Mouse (Mus musculus) hindbrain, embryonic 15.5 days (tissue): ENCODE data around the gene Nradd. TPM values are rescaled to one million over a fixed set of nuclear protein-coding genes. Genes with fewer than 3 reads are reported as not detected.

Experiments used
- ATAC-seq: fragments of 200-750 bp; cut with Nextera tagmentation; 2 replicates; pipeline ENCODE4 v1.8.0; 2017; ENCODE audit warnings: low read depth, moderate number of reproducible peaks, moderate TSS enrichment; ENCODE audit not compliant: low FRiP score
- H3K27ac ChIP-seq: fragments of 300-500 bp; sonication (generic); replicated peaks from 2 replicates; pipeline ENCODE4 v1.5.1; 2015; ENCODE audit warnings: mild to moderate bottlenecking, inconsistent platforms
- H3K27me3 ChIP-seq: fragments of 300-500 bp; sonication (generic); 2 replicates; pipeline ENCODE4 v1.6.1; 2015; ENCODE audit warnings: control low read depth, inconsistent platforms
- H3K36me3 ChIP-seq: fragments of 300-500 bp; sonication (generic); 2 replicates; pipeline ENCODE4 v1.6.1; 2015; ENCODE audit warnings: control low read depth, inconsistent platforms
- H3K4me1 ChIP-seq: fragments of 300-500 bp; sonication (generic); replicated peaks from 2 replicates; pipeline ENCODE4 v1.6.1; 2015; ENCODE audit warnings: control low read depth, inconsistent platforms
- H3K4me2 ChIP-seq: fragments of 300-500 bp; sonication (generic); 2 replicates; pipeline ENCODE4 v1.6.1; 2015; ENCODE audit warnings: moderate library complexity, mild to moderate bottlenecking, inconsistent platforms
- H3K4me3 ChIP-seq: fragments of 300-500 bp; sonication (generic); 2 replicates; pipeline ENCODE4 v1.5.1; 2015; ENCODE audit warnings: mild to moderate bottlenecking, inconsistent platforms
- H3K9ac ChIP-seq: fragments of 300-500 bp; sonication (generic); 2 replicates; pipeline ENCODE4 v1.6.1; 2015; ENCODE audit warnings: inconsistent platforms
- H3K9me3 ChIP-seq: fragments of 300-500 bp; sonication (generic); 2 replicates; pipeline ENCODE4 v1.6.1; 2016; ENCODE audit warnings: control low read depth, inconsistent platforms
- WGBS: fragments of 180-500 bp; shearing (Covaris S2); methylation state at CpG from one replicate; pipeline ENCODE4 v1.1.7; 2015; 5-methylcytosine and 5-hydroxymethylcytosine counted together
- polyA plus RNA-seq: library from polyadenylated mRNA; unstranded; fragments of >200 nt; fragmentation: Nextera tagmentation; extraction: Ambion mirVana; gene quantifications from 2 replicates; pipeline ENCODE4 v1.2.1, GENCODE M21; 2015

Gene Nradd
- polyA plus RNA-seq, 1 experiment from 2014 or later = 31.1 TPM

DNA sequence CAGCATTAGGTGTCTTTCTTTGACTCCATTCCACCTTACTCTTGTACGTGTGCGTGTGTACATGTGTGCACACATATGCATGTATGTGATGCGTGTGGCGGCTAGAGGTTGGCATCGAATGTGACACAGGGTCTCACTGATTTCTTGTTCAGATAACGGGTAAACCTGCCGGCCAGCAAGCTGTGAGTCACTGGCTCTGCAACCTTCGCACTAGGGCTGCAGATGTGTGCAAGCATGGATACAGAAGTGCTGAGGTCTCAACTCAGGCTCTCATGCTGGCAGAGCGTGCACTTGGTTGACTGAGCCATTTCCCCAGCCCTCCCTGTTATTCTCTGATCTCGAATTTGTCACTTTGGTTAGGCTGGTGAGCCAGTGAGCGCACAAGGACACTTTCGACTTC, 35.3 kb upstream of the Nradd start:
- WGBS = 92% methylated on average over 12 of the region's 12 CpGs

DNA sequence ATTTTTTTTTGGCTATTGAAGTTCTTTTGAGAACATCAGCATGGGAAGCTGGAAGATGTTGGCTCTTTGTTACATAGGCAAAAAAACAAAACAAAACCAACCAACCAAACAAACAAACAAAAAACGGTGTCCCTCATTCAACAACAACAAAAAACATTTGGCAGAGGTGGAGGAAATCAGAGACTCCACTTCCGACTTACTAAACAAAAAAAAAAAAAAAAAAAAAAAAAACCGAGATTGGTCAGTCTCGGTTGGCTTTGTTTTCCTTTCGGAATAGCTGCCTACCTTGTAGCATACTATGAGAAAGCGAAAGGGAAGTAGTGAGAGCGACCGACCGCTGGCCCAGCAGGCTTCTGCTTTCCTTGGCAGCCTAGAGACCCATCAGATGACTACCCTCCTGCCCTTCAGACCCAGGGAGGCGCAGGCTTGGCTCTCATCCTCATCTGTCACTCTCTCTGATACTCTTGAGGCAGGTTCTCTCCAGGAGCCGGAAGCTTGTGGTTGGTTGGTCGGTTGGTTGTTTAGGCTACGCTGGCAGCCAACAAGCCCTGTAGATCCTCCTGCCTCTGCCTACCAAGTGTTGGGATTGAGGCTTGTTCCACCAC, 33.3 kb upstream of the Nradd start:
- H3K9ac ChIP-seq = peak overlapping the region; percentile 69

More for the DNA sequence above, 35.3 kb upstream of the Nradd start:
- no peak overlapping the region for H3K9ac ChIP-seq
- no peak overlapping the region for H3K27ac ChIP-seq
- H3K4me1 ChIP-seq = peaks cover 21% of the 10 kb centered on the region
- ATAC-seq = no peak
- H3K4me2 ChIP-seq = no peak overlapping the region
- H3K4me3 ChIP-seq = no peak overlapping the region
- no peaks in the 10 kb centered on the region for H3K27me3 ChIP-seq
- no peaks in the 10 kb centered on the region for H3K9me3 ChIP-seq
- H3K36me3 ChIP-seq = no peaks in the 10 kb centered on the region

DNA sequence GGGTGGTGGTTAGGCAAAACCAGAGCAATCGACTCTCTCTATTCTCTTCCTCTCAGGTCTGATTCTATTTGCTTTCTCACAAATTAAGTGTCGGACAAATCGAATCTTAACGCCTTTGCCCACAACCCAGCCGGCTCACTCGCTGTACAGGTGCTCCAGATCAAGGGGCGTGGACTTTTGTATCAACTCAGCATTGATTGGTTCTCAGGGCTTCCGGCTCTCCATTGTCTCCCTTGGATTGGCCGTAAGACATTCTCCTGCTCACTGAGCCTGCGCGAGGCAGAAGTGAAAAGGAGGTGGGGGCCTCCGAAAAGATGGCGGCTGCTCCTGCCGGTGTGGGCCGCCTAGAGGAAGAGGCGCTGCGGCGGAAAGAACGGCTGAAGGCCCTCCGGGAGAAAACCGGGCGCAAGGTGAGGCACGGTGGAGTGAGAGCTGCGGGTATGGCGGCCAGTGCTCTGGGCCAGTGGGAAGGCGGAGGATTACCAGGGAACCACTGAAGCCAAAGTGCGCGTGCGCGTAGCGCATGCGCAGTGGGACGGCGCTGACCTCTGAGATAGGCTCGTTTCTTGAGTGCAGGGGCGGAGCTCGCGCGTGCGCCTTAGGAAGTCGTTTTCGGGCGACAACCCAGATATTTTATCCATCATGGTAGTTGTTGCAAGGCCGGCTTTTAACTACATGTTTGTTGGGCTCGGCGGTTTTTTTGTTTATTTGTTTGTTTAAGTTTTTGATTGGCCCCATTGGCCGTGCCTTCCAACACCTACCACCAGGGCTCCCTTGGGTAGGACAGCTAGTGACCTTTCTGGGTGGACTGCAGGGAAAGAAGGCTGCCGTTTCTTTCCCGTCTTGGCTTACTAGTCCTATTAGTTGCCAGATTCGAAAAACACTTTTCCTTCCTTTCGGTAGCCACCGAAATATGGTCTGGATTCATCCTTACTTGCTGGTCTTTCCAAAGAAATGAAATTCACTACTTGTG, 32.3 kb upstream of the Nradd start, which contains the start of gene Ccdc12:
Gene Ccdc12 (plus strand): TSS at position 255 of the 973 bp plus-strand sequence.
- Histone ChIP-seq H3K27me3 (peaks cover 8% of the 10 kb centered on the region; the same call in 1 of the 2 replicates), H3K4me3 (peak within 1 kb of the TSS; percentile 66), H3K9me3 (no peaks in the 10 kb centered on the region), H3K4me2 (peak within 1 kb of the TSS; percentile 68), H3K27ac (peak within 1 kb of the TSS; percentile 94), H3K9ac (peak within 1 kb of the TSS; percentile 69), H3K36me3 (no peaks in the 10 kb centered on the region), H3K4me1 (peaks cover 45% of the 10 kb centered on the region)
- WGBS = under 1% methylated on average over 52 of the region's 52 CpGs
- ATAC-seq = peak; percentile 96

More for the DNA sequence above, 33.3 kb upstream of the Nradd start:
- WGBS = 75% methylated on average over 13 of the region's 13 CpGs
- Histone ChIP-seq H3K4me3 (peak overlapping the region; percentile 66), H3K27me3 (peaks cover 5% of the 10 kb centered on the region; the same call in 1 of the 2 replicates), H3K9me3 (no peaks in the 10 kb centered on the region), H3K36me3 (no peaks in the 10 kb centered on the region), H3K4me2 (peak overlapping the region; percentile 68), H3K4me1 (peaks cover 39% of the 10 kb centered on the region), H3K27ac (peak overlapping the region; percentile 94)
- no peak for ATAC-seq

DNA sequence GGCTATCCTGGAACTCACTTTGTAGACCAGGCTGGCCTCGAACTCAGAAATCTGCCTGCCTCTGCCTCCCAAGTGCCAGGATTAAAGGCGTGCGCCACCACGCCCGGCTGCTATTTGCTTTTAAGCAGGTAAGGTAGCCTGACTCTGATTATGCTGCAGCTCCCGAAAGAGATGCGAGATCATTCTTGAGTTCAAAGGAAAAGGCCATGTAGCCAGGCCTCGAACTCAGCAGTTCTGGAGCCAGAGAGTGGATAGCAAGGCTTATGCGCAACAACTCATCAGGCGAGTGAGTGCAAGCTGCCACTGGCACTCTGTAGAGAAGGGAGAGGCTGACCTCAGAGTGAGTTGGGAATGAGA, 31.4 kb upstream of the Nradd start:
- Histone ChIP-seq H3K4me3 (peak overlapping the region; percentile 66), H3K36me3 (no peaks in the 10 kb centered on the region), H3K4me1 (peaks cover 46% of the 10 kb centered on the region), H3K4me2 (peak overlapping the region; percentile 68), H3K27ac (peak overlapping the region; percentile 94), H3K9me3 (no peaks in the 10 kb centered on the region), H3K9ac (peak overlapping the region; percentile 47), H3K27me3 (peaks cover 8% of the 10 kb centered on the region; the same call in 1 of the 2 replicates)
- no peak for ATAC-seq
- WGBS = 88% methylated on average over 10 of the region's 10 CpGs

DNA sequence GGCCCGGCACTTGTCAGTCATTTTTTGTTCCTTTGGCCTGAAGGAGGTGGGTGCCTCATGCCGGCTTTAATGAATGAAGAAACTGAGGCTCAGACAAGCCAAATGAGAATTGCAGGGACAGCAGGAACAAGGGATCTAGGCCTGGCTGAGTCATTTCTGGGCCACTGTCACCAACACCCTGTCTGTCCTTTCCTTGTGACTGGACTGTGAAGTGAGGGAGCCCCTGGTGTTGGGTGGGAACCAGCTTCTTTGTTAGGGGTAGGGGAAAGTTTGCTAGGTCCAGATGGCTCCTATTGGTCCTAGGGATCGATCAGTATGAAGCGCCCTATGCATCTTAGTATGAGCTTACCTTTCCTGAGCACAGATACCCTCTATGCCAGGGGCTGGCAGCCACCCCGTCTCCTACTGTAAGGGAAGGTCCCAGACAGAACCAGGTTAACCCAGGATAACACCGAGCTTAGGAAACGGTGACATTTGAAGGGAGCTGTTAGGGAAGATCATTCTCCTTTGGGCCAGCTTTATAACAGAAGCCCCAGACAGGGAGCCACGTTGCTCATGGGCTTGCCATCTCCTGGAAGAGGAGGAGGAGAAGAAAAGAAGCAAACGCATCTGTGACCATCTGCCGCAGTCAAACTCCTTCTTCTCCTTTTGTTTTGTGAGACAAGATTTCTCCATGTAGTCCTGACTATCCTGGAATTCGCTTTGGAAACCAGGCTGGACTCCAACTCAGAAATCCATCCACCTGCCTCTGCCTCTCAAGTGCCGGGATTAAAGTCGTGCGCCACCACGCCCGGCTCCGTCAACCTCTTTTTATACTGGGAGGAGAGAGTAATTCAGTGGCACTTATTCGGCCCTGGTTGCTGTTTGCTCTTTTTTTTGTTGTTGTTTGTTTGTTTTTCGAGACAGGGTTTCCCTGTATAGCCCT, 30.7 kb upstream of the Nradd start:
- 84% methylated on average over 19 of the region's 19 CpGs for WGBS
- H3K27ac ChIP-seq = no peak overlapping the region
- no peaks in the 10 kb centered on the region for H3K9me3 ChIP-seq
- ATAC-seq = no peak
- H3K4me2 ChIP-seq = peak overlapping the region; percentile 87
- peaks cover 8% of the 10 kb centered on the region; the same call in 1 of the 2 replicates for H3K27me3 ChIP-seq
- H3K36me3 ChIP-seq = no peaks in the 10 kb centered on the region
- H3K4me1 ChIP-seq = peaks cover 52% of the 10 kb centered on the region
- no peak overlapping the region for H3K9ac ChIP-seq
- peak overlapping the region; percentile 53 for H3K4me3 ChIP-seq

DNA sequence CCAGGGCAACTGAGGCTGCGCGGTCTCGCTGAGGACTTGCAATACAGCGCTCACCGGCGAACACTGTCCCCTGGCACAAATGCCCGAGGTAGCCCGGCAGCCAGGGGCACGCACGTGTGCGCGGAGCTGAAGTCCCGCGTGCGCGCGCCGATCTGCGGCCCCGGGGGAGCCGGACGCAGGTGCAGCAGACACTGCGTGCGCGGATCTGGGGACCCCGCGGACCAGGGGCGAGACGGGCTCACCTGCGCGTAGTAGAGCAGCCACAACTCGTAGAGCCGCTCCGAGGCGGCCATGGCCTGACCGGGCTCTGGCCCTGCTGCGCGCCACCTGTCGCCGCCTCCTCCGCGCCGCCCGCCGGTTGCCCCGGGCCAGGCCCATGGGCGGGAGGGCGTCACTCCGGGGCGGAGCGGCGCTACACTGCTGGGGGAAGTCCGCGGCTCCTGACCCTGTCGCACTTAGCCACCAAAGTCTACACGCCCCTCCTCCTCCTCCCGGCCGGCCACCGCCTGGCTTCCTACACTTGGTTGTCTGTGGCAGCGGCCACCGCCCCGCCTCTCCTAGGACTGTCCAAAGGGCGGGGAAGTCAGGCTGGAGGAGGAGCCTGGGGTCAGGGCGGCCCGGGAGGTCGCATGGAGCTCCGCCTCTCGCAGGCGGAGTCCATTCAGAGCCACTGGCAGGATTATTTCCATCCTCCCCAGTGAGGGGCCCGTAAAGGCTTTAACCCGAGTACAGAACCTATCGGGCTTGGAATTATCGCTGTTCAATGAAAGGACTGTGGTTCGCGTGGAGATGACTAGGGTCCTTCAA, 29.6 kb upstream of the Nradd start, which contains the start of gene Nbeal2:
Gene Nbeal2 (minus strand): TSS at position 507 of the 807 bp plus-strand sequence.
- peaks cover 8% of the 10 kb centered on the region; the same call in 1 of the 2 replicates for H3K27me3 ChIP-seq
- H3K27ac ChIP-seq = no peak within 1 kb of the TSS
- WGBS = under 1% methylated on average over 65 of the region's 75 CpGs
- H3K4me2 ChIP-seq = peak within 1 kb of the TSS; percentile 87
- peak within 1 kb of the TSS; percentile 68 for H3K9ac ChIP-seq
- no peaks in the 10 kb centered on the region for H3K9me3 ChIP-seq
- ATAC-seq = peak; percentile 62
- peaks cover 60% of the 10 kb centered on the region for H3K4me1 ChIP-seq
- H3K4me3 ChIP-seq = peak within 1 kb of the TSS; percentile 53
- no peaks in the 10 kb centered on the region for H3K36me3 ChIP-seq

DNA sequence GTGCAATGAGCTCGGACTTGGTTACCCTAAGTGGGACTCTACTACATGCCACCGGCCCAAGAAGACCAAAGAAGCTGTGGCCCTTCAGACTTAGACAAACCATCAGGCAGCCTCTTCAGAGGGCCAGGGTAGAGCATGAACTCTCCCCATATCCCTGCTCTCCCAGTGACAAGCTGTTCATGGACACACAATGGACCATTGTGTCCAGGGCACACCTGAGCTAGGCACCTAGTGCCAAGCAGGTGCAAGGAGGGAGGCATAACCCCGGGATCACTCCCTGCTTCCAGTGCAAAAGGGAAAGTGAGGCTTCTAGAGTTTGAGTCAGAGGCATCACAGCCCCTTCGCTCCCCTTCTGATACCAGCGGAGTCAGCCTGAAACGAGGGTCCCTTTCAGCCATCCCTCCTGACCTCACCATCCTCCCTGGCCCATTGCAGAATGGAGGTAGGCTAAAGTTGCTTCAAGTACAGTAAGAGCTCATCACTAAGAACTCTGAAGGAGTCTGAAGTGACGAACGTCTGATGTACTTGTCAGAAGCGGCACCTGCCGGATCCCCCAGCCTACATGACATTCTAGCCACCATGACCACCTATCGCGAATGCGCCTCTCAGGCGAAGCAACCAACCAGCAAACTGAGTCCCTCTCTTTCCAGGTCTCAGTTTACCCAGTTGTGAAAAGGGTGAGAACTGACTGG, 28.9 kb upstream of the Nradd start:
- ATAC-seq = no peak
- H3K4me2 ChIP-seq = peak overlapping the region; percentile 87
- peak overlapping the region; percentile 53 for H3K4me3 ChIP-seq
- peaks cover 60% of the 10 kb centered on the region for H3K4me1 ChIP-seq
- H3K9me3 ChIP-seq = no peaks in the 10 kb centered on the region
- H3K27me3 ChIP-seq = peaks cover 8% of the 10 kb centered on the region; the same call in 1 of the 2 replicates
- H3K36me3 ChIP-seq = no peaks in the 10 kb centered on the region
- 23% methylated on average over 14 of the region's 14 CpGs for WGBS
- no peak overlapping the region for H3K27ac ChIP-seq
- H3K9ac ChIP-seq = peak overlapping the region; percentile 68

DNA sequence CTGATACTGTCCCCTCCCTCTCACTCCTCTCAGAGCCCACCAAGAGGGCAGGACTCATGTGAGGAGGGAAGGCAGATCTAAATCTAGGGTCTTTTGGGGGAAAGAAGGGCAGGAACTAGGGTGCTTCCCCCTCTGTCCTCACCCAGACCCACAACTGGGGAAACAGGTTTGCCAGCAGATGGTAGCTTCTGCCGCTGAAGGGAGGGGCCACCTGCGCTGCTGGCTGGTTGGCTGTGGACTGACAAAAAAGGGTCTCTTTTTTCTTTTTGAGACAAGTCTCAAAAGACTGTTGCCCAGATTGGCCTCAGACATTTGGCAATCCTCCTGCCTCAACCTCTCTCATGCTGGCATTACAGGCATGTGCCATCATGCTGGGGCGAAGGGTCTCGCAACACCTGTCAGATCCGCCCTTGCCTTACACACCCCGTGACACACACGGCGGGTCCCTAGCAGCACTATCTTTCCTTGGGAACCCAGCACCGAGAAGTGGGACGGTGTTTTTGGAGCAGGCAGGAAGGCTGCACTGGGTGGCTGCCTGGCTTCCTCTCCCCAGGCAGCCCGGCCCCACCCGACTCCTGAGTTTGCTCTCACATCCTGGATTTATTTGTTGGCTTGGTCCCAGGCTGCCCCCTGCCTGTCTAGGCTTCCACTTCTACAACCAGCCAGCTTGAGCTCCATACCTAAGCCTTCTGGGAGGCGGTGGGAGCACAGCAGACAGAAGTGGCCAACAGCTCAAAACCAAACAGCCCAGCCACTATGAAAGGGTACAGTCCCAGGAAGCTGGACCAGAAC, 27.9 kb upstream of the Nradd start:
- H3K9me3 ChIP-seq = no peaks in the 10 kb centered on the region
- H3K27ac ChIP-seq = no peak overlapping the region
- WGBS = 46% methylated on average over 13 of the region's 13 CpGs
- no peak for ATAC-seq
- no peak overlapping the region for H3K9ac ChIP-seq
- H3K4me1 ChIP-seq = peaks cover 51% of the 10 kb centered on the region
- H3K27me3 ChIP-seq = peaks cover 8% of the 10 kb centered on the region; the same call in 1 of the 2 replicates
- H3K36me3 ChIP-seq = no peaks in the 10 kb centered on the region
- H3K4me2 ChIP-seq = peak overlapping the region; percentile 87
- H3K4me3 ChIP-seq = 0 out of 2 replicates have a peak overlapping the region, but pooled peaks have one; percentile 6

DNA sequence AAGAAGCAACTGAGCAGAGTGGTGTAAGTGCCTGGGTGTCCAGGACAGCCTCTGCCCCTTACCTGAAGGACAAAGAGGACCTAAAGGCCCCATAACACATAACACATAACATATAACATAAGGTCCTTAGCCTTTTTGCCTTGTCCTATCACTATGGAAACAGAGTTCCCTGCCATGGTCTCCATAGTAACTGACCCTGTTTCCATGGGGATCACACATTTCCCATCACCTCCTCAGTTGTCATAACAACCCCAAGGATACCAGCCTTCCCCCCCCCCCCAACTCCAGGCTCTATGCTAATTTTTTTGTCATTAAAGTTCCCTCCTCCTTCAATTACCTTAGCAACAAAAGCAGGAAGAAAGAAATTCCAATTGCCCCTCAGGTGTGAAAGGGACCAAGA, 25.5 kb upstream of the Nradd start:
- peak; percentile 31; the same call in 1 of the 2 replicates for ATAC-seq
- Histone ChIP-seq H3K9ac (no peak overlapping the region), H3K9me3 (no peaks in the 10 kb centered on the region), H3K4me2 (0 out of 2 replicates have a peak overlapping the region, but pooled peaks have one; percentile 10), H3K4me3 (no peak overlapping the region), H3K27ac (peak overlapping the region; percentile 62), H3K4me1 (peaks cover 42% of the 10 kb centered on the region), H3K36me3 (no peaks in the 10 kb centered on the region), H3K27me3 (peaks cover 8% of the 10 kb centered on the region; the same call in 1 of the 2 replicates)

DNA sequence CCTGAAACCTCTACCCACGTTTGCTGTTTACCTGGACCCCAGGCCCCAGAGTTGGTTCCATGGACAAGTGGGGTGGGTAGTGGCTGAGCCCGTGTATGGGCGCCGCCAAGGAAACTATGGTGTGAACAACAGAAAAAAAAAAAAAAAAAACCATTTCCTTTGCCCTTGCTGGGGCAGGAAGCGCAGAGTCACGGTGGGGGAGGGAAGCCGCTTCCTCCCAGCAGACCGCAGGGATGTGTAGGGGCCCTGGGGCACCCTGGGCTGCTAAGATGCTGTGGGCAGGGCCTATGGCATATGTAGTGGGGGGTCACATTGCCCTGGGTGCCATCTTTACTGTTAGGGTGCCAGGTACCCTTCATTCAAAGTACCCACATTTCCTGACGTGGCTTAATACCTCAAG, 21.0 kb upstream of the Nradd start:
- H3K4me2 ChIP-seq = no peak overlapping the region
- ATAC-seq = no peak
- H3K27ac ChIP-seq = no peak overlapping the region
- no peaks in the 10 kb centered on the region for H3K27me3 ChIP-seq
- H3K36me3 ChIP-seq = no peaks in the 10 kb centered on the region
- H3K4me3 ChIP-seq = no peak overlapping the region
- no peak overlapping the region for H3K9ac ChIP-seq
- peaks cover 11% of the 10 kb centered on the region for H3K4me1 ChIP-seq
- H3K9me3 ChIP-seq = no peaks in the 10 kb centered on the region
- WGBS = 90% methylated on average over 9 of the region's 9 CpGs
